Mouse (Mus musculus) midbrain, embryonic 14.5 days (tissue): ENCODE results near the gene Teddm3. TPM values are rescaled to one million over a fixed set of nuclear protein-coding genes. Genes with fewer than 3 reads are reported as not detected.
"Not testable (repeated sequence)": the region's sequence is repeated elsewhere in the genome, so short reads cannot be mapped to it uniquely, and the experiment has no call there.

Experiments used
- ATAC-seq: fragments of 200-750 bp; cut with Nextera tagmentation; 2 replicates; pipeline ENCODE4 v1.8.0; 2017; ENCODE audit warnings: moderate number of reproducible peaks, moderate library complexity; ENCODE audit not compliant: low FRiP score, low TSS enrichment
- DNase-seq: peaks from one replicate; pipeline ENCODE4 v3.0.0-alpha.2; 2015
- H3K27ac ChIP-seq: fragments of 300-500 bp; sonication (generic); replicated peaks from 2 replicates; pipeline ENCODE4 v1.5.1; 2014; ENCODE audit warnings: mild to moderate bottlenecking, low read depth, low read length, moderate library complexity
- H3K27me3 ChIP-seq: fragments of 300-500 bp; sonication (generic); 2 replicates; pipeline ENCODE4 v1.6.1; 2014; ENCODE audit warnings: low read length, control low read depth, mixed read lengths; ENCODE audit not compliant: control insufficient read depth, insufficient read depth
- H3K36me3 ChIP-seq: fragments of 300-500 bp; sonication (generic); 2 replicates; pipeline ENCODE4 v1.6.1; 2014; ENCODE audit warnings: low read length, control low read depth; ENCODE audit not compliant: control insufficient read depth, insufficient read depth
- H3K4me1 ChIP-seq: fragments of 300-500 bp; sonication (generic); 2 replicates; pipeline ENCODE4 v1.6.1; 2014; ENCODE audit warnings: mild to moderate bottlenecking, antibody characterized with exemption, low read length, control low read depth; ENCODE audit not compliant: control insufficient read depth, insufficient read depth
- H3K4me2 ChIP-seq: fragments of 300-500 bp; sonication (generic); 2 replicates; pipeline ENCODE4 v1.6.1; 2014; ENCODE audit warnings: mild to moderate bottlenecking, low read length, moderate library complexity
- H3K4me3 ChIP-seq: fragments of 300-500 bp; sonication (generic); replicated peaks from 2 replicates; pipeline ENCODE4 v1.5.1; 2014; ENCODE audit warnings: low read depth, low read length
- H3K9ac ChIP-seq: fragments of 300-500 bp; sonication (generic); replicated peaks from 2 replicates; pipeline ENCODE4 v1.6.1; 2014; ENCODE audit warnings: mild to moderate bottlenecking, low read length, moderate library complexity
- H3K9me3 ChIP-seq: fragments of 300-500 bp; sonication (generic); 2 replicates; pipeline ENCODE4 v1.6.1; 2016; ENCODE audit warnings: low read length, control low read depth, mixed read lengths; ENCODE audit not compliant: control insufficient read depth
- WGBS: fragments of 180-500 bp; shearing (Covaris S2); extraction: QIAGEN DNeasy Blood & Tissue Kit; methylation state at CpG from one replicate; pipeline ENCODE4 v1.1.7; 2014; 5-methylcytosine and 5-hydroxymethylcytosine counted together
- polyA plus RNA-seq: library from polyadenylated mRNA; unstranded; fragments of >200 nt; fragmentation: Nextera tagmentation; extraction: Ambion mirVana; gene quantifications from 2 replicates; pipeline ENCODE4 v1.2.1, GENCODE M21; 2014

Teddm3 gene
- not detected in 2 replicates for polyA plus RNA-seq

DNA sequence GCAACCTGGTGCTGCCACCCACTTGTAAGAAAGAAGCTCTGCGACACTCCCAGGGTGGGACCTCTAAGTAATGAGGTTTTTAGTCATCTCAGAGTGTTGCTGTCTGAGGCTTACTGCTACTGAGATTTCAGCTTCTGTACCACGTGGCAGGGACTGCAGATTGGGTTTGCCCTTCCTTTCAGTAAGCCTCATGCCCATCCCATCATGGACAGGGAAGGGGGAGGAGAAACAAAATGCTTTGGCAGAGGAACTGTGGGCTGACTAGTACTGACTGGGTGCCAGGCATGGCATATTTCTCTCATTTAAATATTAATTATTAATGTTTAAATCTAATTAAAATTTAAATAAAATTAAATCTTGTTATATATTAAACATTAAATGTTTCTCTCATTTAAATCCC is at the start of gene Teddm3:
Gene Teddm3, minus strand, starts transcription at position 101 of the 400 bp plus-strand sequence.
- not testable (repeated sequence) for H3K36me3 ChIP-seq, H3K27me3 ChIP-seq, DNase-seq, H3K9me3 ChIP-seq, H3K4me1 ChIP-seq, H3K4me3 ChIP-seq, H3K27ac ChIP-seq, ATAC-seq, H3K4me2 ChIP-seq, H3K9ac ChIP-seq
- no CpG with 5 or more reads among the region's 2 CpGs for WGBS

DNA sequence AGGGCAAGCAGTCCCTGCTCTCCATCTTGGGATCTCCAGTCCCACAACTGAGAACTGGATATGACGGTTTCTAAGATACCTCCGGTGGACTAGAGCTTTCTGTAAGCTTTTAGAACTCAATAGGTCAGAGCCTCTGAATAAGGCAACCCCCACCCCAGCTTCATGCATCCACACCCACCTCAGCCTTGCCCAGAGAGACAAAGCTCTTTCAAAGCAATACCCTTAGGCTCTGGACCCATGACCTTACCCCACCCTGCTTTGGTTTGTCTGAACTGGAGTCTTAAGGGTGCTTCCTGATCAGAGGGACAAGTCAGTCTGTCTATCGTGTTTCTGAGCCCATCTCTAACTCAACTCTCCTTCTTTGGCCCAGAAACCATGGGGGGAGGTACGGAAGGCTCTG is 48.9 kb upstream of the Teddm3 start:
- WGBS = 88% methylated on average over 4 of the region's 4 CpGs
- ATAC-seq = no peak

DNA sequence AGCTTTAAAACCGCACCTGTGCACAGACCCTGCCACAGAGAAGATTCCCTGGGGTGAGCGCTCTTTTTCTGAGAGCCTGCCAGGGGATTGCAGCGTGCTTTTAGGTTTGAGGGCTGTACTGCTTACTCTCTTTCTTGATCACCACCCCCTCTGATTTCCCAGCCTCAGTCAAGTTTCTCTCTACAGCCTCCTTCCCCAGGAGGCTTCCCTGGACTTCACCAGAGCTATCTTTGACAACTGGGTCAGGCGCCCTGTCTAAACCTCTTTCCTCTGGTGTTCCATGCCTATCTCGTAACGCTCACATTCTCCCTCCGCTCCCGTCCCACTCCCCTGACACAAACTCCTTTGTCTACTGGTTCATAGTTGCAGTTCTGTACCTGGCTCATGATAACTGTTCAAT is 45.6 kb upstream of the Teddm3 start:
- H3K27me3 ChIP-seq = no peaks in the 10 kb centered on the region

More for the DNA sequence above, 48.9 kb upstream of the Teddm3 start:
- Histone ChIP-seq H3K4me2 (no peak overlapping the region), H3K4me1 (peaks cover 16% of the 10 kb centered on the region), H3K27ac (no peak overlapping the region), H3K27me3 (no peaks in the 10 kb centered on the region), H3K9me3 (no peaks in the 10 kb centered on the region), H3K9ac (no peak overlapping the region), H3K4me3 (no peak overlapping the region), H3K36me3 (no peaks in the 10 kb centered on the region)
- DNase-seq = no peak

DNA sequence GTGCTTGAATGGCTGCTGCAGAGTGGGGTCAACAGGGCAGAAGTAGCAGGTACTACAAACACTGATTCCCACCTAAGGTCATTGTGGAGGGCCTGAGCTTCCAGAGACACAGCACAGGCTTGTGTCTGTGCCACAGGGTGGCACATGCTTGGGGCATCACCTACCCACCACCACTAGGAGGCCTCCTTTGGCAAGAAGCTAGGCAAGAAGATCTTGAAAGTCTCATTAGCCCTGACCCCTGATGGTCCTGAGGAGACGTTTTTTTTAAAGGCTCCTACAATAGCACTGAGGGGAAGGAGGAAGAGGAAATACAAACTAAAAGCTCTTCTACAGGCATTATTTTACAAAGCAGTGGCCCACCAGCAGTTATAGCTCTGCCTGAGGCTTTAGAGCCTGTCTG is 44.7 kb upstream of the Teddm3 start:
- H3K27me3 ChIP-seq = no peaks in the 10 kb centered on the region
- H3K9ac ChIP-seq = no peak overlapping the region
- no peaks in the 10 kb centered on the region for H3K9me3 ChIP-seq
- ATAC-seq (no peak), DNase-seq (no peak)
- H3K27ac ChIP-seq = no peak overlapping the region
- H3K4me3 ChIP-seq = no peak overlapping the region
- H3K36me3 ChIP-seq = no peaks in the 10 kb centered on the region
- WGBS = 8% methylated on average over 1 of the region's 1 CpGs
- H3K4me1 ChIP-seq = no peaks in the 10 kb centered on the region
- no peak overlapping the region for H3K4me2 ChIP-seq

More for the DNA sequence above, 45.6 kb upstream of the Teddm3 start:
- Histone ChIP-seq H3K9me3 (no peaks in the 10 kb centered on the region), H3K4me1 (no peaks in the 10 kb centered on the region), H3K4me3 (no peak overlapping the region), H3K4me2 (no peak overlapping the region), H3K27ac (no peak overlapping the region), H3K9ac (no peak overlapping the region), H3K36me3 (no peaks in the 10 kb centered on the region)
- DNase-seq (no peak), ATAC-seq (no peak)
- WGBS = 56% methylated on average over 8 of the region's 8 CpGs

DNA sequence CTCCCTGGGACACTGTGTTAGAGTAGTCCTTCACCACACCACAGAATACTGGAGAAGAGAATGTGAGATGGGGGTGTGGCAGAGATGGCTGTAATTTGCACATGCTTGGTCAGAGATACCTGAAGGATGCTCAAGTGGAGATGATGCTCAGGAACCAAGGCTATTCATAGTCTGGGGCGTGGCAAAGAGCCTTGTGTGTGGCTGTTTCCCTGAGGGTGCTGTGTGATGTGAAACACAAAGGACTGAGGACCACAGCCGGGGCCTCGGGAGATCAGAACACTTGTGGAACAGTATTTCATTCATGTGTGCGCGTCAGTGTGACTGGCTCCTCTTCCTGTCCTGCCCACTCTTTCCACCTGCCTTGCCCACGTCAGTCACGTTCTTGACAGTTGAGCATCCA is 44.2 kb upstream of the Teddm3 start:
- Histone ChIP-seq H3K36me3 (no peaks in the 10 kb centered on the region), H3K9me3 (no peaks in the 10 kb centered on the region), H3K4me3 (no peak overlapping the region), H3K4me1 (no peaks in the 10 kb centered on the region), H3K27me3 (no peaks in the 10 kb centered on the region), H3K27ac (no peak overlapping the region), H3K9ac (no peak overlapping the region), H3K4me2 (no peak overlapping the region)
- no peak for ATAC-seq
- WGBS = 83% methylated on average over 7 of the region's 7 CpGs
- no peak for DNase-seq

DNA sequence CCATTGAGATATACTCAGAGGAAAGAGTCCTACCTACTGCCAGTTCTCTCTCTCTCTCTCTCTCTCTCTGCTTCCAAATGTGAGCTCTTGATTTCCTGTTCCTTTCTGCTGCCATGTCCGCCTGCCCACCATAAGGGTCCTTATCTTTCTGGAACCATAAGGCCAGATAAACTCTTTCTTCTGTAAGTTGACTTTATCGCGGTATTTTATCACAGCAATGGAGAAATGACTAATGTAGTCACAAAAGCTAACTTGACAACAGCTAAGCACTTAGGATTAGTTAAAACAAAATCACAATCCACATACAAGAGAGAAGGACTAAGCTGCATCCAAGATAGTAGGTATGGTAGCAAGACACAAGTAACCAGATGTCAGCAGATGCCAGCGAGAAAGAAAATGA is 43.7 kb upstream of the Teddm3 start:
- Histone ChIP-seq H3K4me2 (no peak overlapping the region), H3K27ac (no peak overlapping the region), H3K27me3 (no peaks in the 10 kb centered on the region), H3K36me3 (no peaks in the 10 kb centered on the region), H3K4me3 (no peak overlapping the region), H3K9me3 (no peaks in the 10 kb centered on the region), H3K4me1 (no peaks in the 10 kb centered on the region), H3K9ac (no peak overlapping the region)
- ATAC-seq = no peak
- no peak for DNase-seq
- WGBS = 88% methylated on average over 4 of the region's 4 CpGs

DNA sequence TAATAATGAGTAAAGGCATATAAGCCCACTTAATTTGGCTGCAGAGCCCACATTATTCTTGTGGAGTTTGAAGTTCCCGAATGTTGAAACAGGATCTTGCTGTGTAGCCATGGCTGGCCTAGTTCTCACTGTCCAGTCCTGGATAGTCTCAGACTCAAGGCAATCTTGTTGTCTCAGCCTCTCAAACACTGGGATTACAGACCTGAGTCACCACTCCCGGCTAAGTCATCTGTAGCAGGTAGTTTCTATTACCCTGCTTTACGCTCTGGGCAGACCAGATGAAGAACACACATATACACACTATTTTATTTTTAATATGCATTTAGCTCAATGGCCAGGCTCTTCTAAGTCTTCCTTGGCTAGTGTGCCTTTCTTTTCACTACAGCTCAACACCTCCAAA is 42.8 kb upstream of the Teddm3 start:
- Histone ChIP-seq H3K36me3 (no peaks in the 10 kb centered on the region), H3K27ac (no peak overlapping the region), H3K4me1 (no peaks in the 10 kb centered on the region), H3K4me2 (no peak overlapping the region), H3K27me3 (no peaks in the 10 kb centered on the region), H3K9ac (no peak overlapping the region), H3K4me3 (no peak overlapping the region), H3K9me3 (no peaks in the 10 kb centered on the region)
- ATAC-seq (no peak), DNase-seq (no peak)
- 91% methylated on average over 3 of the region's 3 CpGs for WGBS

DNA sequence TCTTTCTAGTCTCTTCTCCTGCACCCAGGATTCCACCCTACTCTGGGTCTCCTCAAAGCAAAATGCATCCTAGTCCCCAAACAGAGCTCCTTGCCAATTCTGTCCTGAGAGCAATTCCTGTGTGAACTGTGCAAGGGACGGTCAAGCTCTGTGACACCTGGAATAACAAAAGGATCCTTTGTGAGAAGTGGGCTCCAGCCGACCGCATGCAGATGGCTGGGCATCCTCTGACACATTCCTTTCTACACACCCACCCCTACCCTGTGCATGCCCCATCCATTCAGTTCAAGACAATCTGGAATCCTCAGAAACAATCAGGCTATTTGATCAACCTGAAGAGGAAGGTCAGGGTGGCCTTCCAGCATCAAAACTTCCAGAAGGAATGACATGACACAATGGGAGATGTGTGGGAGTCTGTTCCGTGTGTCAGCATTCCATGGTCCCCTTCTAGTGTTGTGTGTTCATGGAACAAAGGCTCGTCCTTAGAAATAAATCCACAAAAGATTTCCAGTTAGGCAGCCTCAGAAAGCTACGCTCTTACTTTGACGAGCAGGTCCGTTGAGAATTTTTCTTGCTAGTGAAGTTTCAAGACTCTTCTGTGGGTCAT is 41.6 kb upstream of the Teddm3 start:
- no peaks in the 10 kb centered on the region for H3K36me3 ChIP-seq
- H3K4me3 ChIP-seq = no peak overlapping the region
- no peak overlapping the region for H3K4me2 ChIP-seq
- ATAC-seq = no peak
- H3K9ac ChIP-seq = no peak overlapping the region
- H3K27me3 ChIP-seq = no peaks in the 10 kb centered on the region
- DNase-seq = no peak
- H3K27ac ChIP-seq = no peak overlapping the region
- no peaks in the 10 kb centered on the region for H3K9me3 ChIP-seq
- 67% methylated on average over 8 of the region's 8 CpGs for WGBS
- no peaks in the 10 kb centered on the region for H3K4me1 ChIP-seq

DNA sequence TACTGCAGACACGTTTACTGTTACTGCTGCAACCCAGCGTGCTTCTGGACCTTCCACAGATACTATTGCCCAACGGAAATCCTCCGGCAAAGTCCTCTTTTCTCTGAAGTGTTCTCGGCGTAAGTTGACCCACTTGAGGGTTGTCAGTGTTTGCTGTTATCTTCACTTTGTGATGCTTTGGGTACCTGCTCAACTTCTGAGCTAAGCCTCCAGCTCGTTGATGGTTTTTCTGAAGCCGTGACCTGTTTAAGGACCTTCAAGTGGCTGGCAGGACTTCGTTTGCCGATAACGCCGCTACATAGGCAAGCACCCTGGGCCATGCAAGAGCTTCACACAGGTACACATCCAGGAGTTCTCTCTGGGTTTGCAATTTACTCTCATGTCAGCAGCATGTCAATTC is 40.4 kb upstream of the Teddm3 start:
- no peaks in the 10 kb centered on the region for H3K36me3 ChIP-seq
- no peak overlapping the region for H3K9ac ChIP-seq
- H3K27ac ChIP-seq = no peak overlapping the region
- no peaks in the 10 kb centered on the region for H3K27me3 ChIP-seq
- no peak for DNase-seq
- WGBS = 91% methylated on average over 12 of the region's 12 CpGs
- H3K4me3 ChIP-seq = no peak overlapping the region
- no peaks in the 10 kb centered on the region for H3K9me3 ChIP-seq
- no peaks in the 10 kb centered on the region for H3K4me1 ChIP-seq
- H3K4me2 ChIP-seq = no peak overlapping the region
- ATAC-seq = no peak
